Mouse (Mus musculus) midbrain, postnatal 0 days (tissue): ENCODE data around the gene Rapgefl1. TPM values are rescaled to one million over a fixed set of nuclear protein-coding genes. Genes with fewer than 3 reads are reported as not detected.

Source experiments
- ATAC-seq: fragments of 200-750 bp; cut with Nextera tagmentation; 2 replicates; pipeline ENCODE4 v1.8.0; 2017; ENCODE audit warnings: moderate number of reproducible peaks, mild to moderate bottlenecking, moderate TSS enrichment, moderate library complexity; ENCODE audit not compliant: low FRiP score
- DNase-seq: peaks from one replicate; pipeline ENCODE4 v3.0.0-alpha.2; 2015; ENCODE audit warnings: low spot score
- H3K27ac ChIP-seq: fragments of 300-500 bp; sonication (generic); 2 replicates; pipeline ENCODE4 v1.5.1; 2014; ENCODE audit warnings: low read depth, mild to moderate bottlenecking, low read length, mixed read lengths
- H3K27me3 ChIP-seq: fragments of 300-500 bp; sonication (generic); 2 replicates; pipeline ENCODE4 v1.6.1; 2014; ENCODE audit warnings: low read length, control low read depth, mixed read lengths; ENCODE audit not compliant: insufficient read depth
- H3K36me3 ChIP-seq: fragments of 300-500 bp; sonication (generic); 2 replicates; pipeline ENCODE4 v1.6.1; 2014; ENCODE audit warnings: low read length, control low read depth, mixed read lengths; ENCODE audit not compliant: insufficient read depth
- H3K4me1 ChIP-seq: fragments of 300-500 bp; sonication (generic); 2 replicates; pipeline ENCODE4 v1.6.1; 2014; ENCODE audit warnings: mild to moderate bottlenecking, control low read depth, antibody characterized with exemption, low read length, mixed read lengths; ENCODE audit not compliant: insufficient read depth
- H3K4me2 ChIP-seq: fragments of 300-500 bp; sonication (generic); 2 replicates; pipeline ENCODE4 v1.6.1; 2014; ENCODE audit warnings: low read depth, mild to moderate bottlenecking, low read length, mixed read lengths; ENCODE audit not compliant: poor library complexity, severe bottlenecking
- H3K4me3 ChIP-seq: fragments of 300-500 bp; sonication (generic); 2 replicates; pipeline ENCODE4 v1.5.1; 2014; ENCODE audit warnings: low read depth, mild to moderate bottlenecking, low read length, moderate library complexity
- H3K9ac ChIP-seq: fragments of 300-500 bp; sonication (generic); replicated peaks from 2 replicates; pipeline ENCODE4 v1.6.1; 2014; ENCODE audit warnings: mild to moderate bottlenecking, low read length, moderate library complexity, mixed read lengths; ENCODE audit not compliant: poor library complexity, severe bottlenecking
- H3K9me3 ChIP-seq: fragments of 300-500 bp; sonication (generic); 2 replicates; pipeline ENCODE4 v1.6.1; 2016; ENCODE audit warnings: low read length, control low read depth
- CTCF ChIP-seq: IDR thresholded peaks from 2 replicates; pipeline ENCODE4 v1.5.1; 2016; ENCODE audit warnings: antibody characterized with exemption, mild to moderate bottlenecking
- WGBS: fragments of 180-500 bp; shearing (Covaris S2); extraction: QIAGEN DNeasy Blood & Tissue Kit; methylation state at CpG from one replicate; pipeline ENCODE4 v1.1.7; 2014; 5-methylcytosine and 5-hydroxymethylcytosine counted together
- polyA plus RNA-seq: library from polyadenylated mRNA; unstranded; fragments of >200 nt; fragmentation: Nextera tagmentation; extraction: Ambion mirVana; gene quantifications from 2 replicates; pipeline ENCODE4 v1.2.1, GENCODE M21; 2015
- total RNA-seq: library from RNA; depleted of rRNA; stranded (reverse); fragments of >200 nt; gene quantifications from 2 replicates; pipeline ENCODE4 v1.2.3, GENCODE M21; 2014

The Rapgefl1 gene
- total and polyA plus RNA-seq, 2 experiments from 2014 or later, result 10.9 to 39.0 TPM

DNA sequence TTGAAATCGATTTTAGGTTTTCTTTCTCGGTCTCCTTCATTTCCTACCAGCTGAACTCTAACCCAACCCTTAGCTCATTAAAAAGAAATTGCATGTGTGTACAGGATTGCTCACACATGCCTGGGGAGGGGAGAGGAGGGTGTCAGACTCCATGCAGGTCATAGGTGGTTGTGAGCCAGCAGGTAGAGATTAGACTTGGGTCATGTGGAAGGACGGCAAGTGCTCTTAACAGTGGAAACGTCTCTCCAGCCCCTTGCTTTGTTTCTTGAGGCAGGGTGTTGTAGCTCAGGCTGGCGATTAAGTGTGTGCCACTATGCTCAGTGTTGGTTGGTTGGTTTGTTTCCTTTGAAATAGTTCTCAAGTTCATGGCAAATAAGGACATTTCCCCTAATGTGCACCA, 34.2 kb downstream of the Rapgefl1 start:
- H3K36me3 ChIP-seq, result peaks cover 4% of the 10 kb centered on the region; the same call in 1 of the 2 replicates
- ATAC-seq, result no peak
- no peak overlapping the region for H3K4me3 ChIP-seq
- no peak overlapping the region for H3K9ac ChIP-seq
- no peak for TF ChIP-seq CTCF
- no peak for DNase-seq
- WGBS, result 79% methylated on average over 5 of the region's 5 CpGs
- no peaks in the 10 kb centered on the region for H3K27me3 ChIP-seq
- no peak overlapping the region for H3K4me2 ChIP-seq
- H3K4me1 ChIP-seq, result no peaks in the 10 kb centered on the region
- H3K9me3 ChIP-seq, result no peaks in the 10 kb centered on the region
- no peak overlapping the region for H3K27ac ChIP-seq

DNA sequence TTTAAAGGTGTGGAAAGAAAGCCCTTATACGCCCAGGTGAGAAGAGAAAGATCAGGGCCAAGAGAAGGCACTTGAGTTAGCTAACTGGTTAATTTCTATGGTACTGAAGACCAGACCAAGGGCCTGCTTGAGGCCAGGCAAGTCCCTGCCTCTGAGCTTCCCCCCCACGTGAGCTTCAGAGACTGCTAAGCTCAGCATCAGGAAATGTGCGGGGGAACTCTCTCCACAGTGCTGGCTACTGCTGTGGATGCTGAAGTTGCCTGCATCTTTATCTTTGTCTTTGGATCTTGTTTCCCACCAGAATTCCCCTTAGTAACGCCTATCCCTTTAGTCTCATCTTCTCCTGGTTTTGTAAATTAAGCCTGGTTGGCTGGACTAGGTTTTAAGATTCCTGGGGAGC, 34.8 kb downstream of the Rapgefl1 start:
- no peaks in the 10 kb centered on the region for H3K4me1 ChIP-seq
- whole genome bisulfite sequencing, result 43% methylated on average over 4 of the region's 4 CpGs
- H3K4me3 ChIP-seq, result no peak overlapping the region
- peaks cover 4% of the 10 kb centered on the region; the same call in 1 of the 2 replicates for H3K36me3 ChIP-seq
- TF ChIP-seq CTCF, result no peak
- no peaks in the 10 kb centered on the region for H3K9me3 ChIP-seq
- no peak overlapping the region for H3K9ac ChIP-seq
- ATAC-seq, result no peak
- no peak overlapping the region for H3K4me2 ChIP-seq
- DNase-seq, result no peak
- no peak overlapping the region for H3K27ac ChIP-seq
- no peaks in the 10 kb centered on the region for H3K27me3 ChIP-seq

DNA sequence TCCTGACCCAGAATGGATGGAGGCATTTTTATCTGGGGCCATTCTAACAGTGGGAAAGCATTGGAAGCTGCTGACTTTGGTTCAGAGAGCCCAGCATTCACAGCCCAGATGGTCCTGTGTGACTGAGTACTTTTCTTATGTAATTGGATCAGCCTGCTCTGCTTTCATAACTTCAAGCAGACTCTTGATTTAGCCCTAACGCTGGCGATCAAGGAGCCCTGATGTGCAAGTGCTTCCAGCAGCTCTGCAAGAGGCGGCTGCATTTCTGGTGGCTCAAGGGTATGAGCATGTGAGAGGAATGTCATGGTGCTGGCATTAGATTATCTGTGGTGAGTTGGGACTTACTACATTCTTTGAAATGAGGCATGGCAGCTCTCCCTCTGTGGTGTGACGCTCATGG, 35.5 kb downstream of the Rapgefl1 start:
- H3K9ac ChIP-seq, result no peak overlapping the region
- no peaks in the 10 kb centered on the region for H3K4me1 ChIP-seq
- H3K27me3 ChIP-seq, result no peaks in the 10 kb centered on the region
- no peak overlapping the region for H3K4me2 ChIP-seq
- ATAC-seq (no peak), DNase-seq (no peak)
- H3K27ac ChIP-seq, result peak overlapping the region; percentile 38; the same call in 1 of the 2 replicates
- H3K36me3 ChIP-seq, result peaks cover 4% of the 10 kb centered on the region; the same call in 1 of the 2 replicates
- TF ChIP-seq CTCF, result no peak
- WGBS, result 42% methylated on average over 4 of the region's 4 CpGs
- H3K9me3 ChIP-seq, result no peaks in the 10 kb centered on the region
- H3K4me3 ChIP-seq, result no peak overlapping the region

GRCm38 (mm10) chr11:98873900-98874299, 37.3 kb downstream of the Rapgefl1 start:
- no peaks in the 10 kb centered on the region for H3K4me1 ChIP-seq
- H3K36me3 ChIP-seq, result no peaks in the 10 kb centered on the region; the same call in 1 of the 2 replicates
- H3K27me3 ChIP-seq, result no peaks in the 10 kb centered on the region
- no peak overlapping the region for H3K9ac ChIP-seq
- WGBS, result 94% methylated on average over 9 of the region's 9 CpGs
- ATAC-seq (no peak), DNase-seq (no peak)
- H3K4me3 ChIP-seq, result no peak overlapping the region
- TF ChIP-seq CTCF, result no peak
- no peak overlapping the region for H3K27ac ChIP-seq
- no peaks in the 10 kb centered on the region for H3K9me3 ChIP-seq
- no peak overlapping the region for H3K4me2 ChIP-seq

GRCm38 (mm10) chr11:98877001-98877400, 40.4 kb downstream of the Rapgefl1 start:
- H3K4me2 ChIP-seq, result no peak overlapping the region
- no peaks in the 10 kb centered on the region for H3K4me1 ChIP-seq
- H3K9me3 ChIP-seq, result no peaks in the 10 kb centered on the region
- no peak for ATAC-seq
- DNase-seq, result no peak
- no peak overlapping the region for H3K4me3 ChIP-seq
- H3K36me3 ChIP-seq, result no peaks in the 10 kb centered on the region
- TF ChIP-seq CTCF, result no peak
- H3K27me3 ChIP-seq, result no peaks in the 10 kb centered on the region
- H3K27ac ChIP-seq, result no peak overlapping the region
- 71% methylated on average over 9 of the region's 9 CpGs for WGBS
- no peak overlapping the region for H3K9ac ChIP-seq

DNA sequence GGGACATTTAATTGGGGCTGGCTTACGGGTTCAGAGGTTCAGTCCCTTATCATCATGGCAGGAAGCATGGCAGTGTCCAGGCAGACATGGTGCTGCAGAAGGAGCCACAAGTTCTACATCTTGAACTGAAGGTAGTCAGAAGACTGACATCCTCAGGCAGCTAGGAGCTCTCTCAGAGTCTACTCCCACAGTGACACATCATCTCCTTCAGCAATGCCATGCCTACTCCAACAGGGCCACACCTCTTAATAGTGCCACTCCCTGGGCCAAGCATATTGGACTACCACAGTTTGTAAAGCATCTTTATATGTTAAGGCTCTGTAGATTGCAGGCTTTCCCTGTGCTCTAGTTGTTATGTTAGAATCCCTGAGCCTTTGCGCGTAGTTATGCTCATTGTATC, 51.1 kb downstream of the Rapgefl1 start:
- Histone ChIP-seq H3K27me3 (no peaks in the 10 kb centered on the region), H3K4me3 (no peak overlapping the region), H3K9ac (no peak overlapping the region), H3K9me3 (no peaks in the 10 kb centered on the region), H3K36me3 (peaks cover 44% of the 10 kb centered on the region), H3K27ac (no peak overlapping the region), H3K4me2 (no peak overlapping the region), H3K4me1 (no peaks in the 10 kb centered on the region)
- no peak for ATAC-seq
- no peak for TF ChIP-seq CTCF
- WGBS, result 98% methylated on average over 3 of the region's 3 CpGs
- DNase-seq, result no peak
